Mouse (Mus musculus) v-Abl transformed pro-B cells (cell line): ENCODE measurements around the gene Ascl1.

Experiments used
- in situ Hi-C, 2 experiments: fragments of 400-800 bp; cut with MboI; formaldehyde crosslinking; loops; one replicate each; pipeline ENCODE4 v1.15.1; 2025; ENCODE audit not compliant: unreplicated experiment in 2 of 2

Gene Ascl1

GRCm38 (mm10) chr10:87493576-87493975 lies at the start of gene Ascl1:
TSS of gene Ascl1 (minus strand) at chr10:87493660.
- in situ Hi-C loops = no loop called here

- in situ Hi-C loops = no loop called here
Observed at GRCm38 (mm10) chr10:87534172-87534571, 40.7 kb upstream of the Ascl1 start.

GRCm38 (mm10) chr10:87521646-87522045 lies 28.2 kb upstream of the Ascl1 start, which contains the start of gene Pah:
TSS of gene Pah (plus strand) at chr10:87521795.
- in situ Hi-C loops = loop anchor here in 1 of 2 experiments (25.0 kb wide), 1 partner anchor 759 kb away; the partner anchor contains the start of gene Gm49358

DNA sequence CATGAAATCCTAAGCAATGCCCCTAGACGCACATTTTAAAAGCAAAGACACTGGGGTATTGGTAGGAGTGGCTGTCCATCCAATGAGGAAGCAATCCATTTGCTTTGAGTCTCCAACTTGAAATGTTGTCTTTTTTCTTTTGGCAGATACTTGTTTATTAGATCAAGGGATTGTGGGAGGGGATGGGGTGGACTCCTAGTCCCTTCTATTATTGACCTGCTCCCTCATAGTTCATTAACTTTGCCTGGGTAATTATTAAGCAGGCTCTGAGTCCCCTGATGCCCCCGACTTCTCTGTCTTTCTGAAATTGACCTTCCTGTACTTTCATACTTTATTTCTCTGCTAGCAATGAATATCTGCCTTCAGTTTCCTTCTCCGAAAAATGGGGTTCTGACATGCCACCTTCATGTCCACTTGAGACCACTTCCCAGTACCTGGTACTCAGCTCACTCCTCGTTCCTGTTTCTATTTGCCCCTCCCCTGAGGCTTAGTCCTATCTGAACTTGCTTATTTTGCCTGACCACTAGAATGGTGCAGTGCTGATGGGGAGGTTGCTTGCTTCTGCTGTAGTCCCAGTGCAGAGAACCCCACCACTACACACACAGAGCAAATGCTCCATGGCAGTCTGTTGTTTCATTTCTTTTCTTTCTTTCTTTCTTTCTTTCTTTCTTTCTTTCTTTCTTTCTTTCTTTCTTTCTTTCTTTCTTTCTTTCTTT lies 27.1 kb upstream of the Ascl1 start:
- in situ Hi-C loops = loop anchor here in 1 of 2 experiments (25.0 kb wide), 1 partner anchor 758 kb away; the partner anchor contains the start of gene Gm49358

GRCm38 (mm10) chr10:87518585-87518984 lies 25.1 kb upstream of the Ascl1 start:
- in situ Hi-C loops = loop anchor here in 1 of 2 experiments (25.0 kb wide), 1 partner anchor 756 kb away; the partner anchor contains the start of gene Gm49358

- in situ Hi-C loops = loop anchor here in 1 of 2 experiments (25.0 kb wide), 1 partner anchor 751 kb away; the partner anchor contains the start of gene Gm49358
Observed at GRCm38 (mm10) chr10:87513052-87513451, 19.6 kb upstream of the Ascl1 start.

DNA sequence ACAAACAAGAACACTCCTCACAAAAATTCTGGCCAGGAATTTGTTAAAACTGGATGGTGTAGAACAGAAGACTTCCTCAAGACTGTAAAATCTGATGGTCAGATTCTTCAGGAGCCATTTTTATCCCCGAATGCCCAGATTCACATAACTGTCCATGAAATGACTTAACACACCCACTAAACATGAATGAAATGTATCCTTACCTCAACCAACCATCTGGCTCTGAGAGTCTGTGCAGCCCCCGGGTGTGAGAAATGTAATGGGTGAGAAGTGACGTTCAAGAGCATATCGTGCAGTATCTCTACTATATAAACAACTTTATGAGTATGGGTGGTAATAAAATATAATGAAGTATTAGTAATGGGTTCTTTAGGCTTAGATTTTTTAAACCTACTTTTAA lies 15.1 kb upstream of the Ascl1 start:
- in situ Hi-C loops = loop anchor here (5.0 to 25.0 kb wide), 4 partner anchors 381 to 746 kb away; partner anchors contain the start of gene Gm49358 (in 1 of the 2)

DNA sequence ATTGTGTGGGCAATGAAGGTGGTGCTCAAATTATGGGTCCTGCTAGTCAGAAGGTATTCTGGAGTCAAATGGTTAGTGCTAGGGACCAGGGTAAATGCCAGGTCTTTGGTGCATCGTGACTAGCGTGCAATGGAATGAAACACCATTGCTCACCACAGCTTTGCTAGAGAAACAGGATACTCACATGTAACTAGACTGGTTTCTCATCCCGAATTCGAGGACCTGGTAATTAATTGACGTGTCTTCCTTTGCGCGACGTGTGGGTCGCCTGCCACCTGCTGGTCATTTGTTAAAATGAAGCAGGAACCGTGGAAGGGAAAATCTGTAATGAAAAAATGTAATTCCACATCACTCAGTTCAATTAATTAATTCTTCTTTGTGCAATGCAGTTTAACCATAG lies 10.5 kb upstream of the Ascl1 start:
- in situ Hi-C loops = loop anchor here in 1 of 2 experiments (10.0 to 25.0 kb wide), 2 partner anchors 379 to 742 kb away; partner anchors contain the start of gene Gm49358

- in situ Hi-C loops = loop anchor here in 1 of 2 experiments (10.0 to 25.0 kb wide), 2 partner anchors 377 to 740 kb away; partner anchors contain the start of gene Gm49358
Observed at GRCm38 (mm10) chr10:87502283-87502682, 8.8 kb upstream of the Ascl1 start.

- in situ Hi-C loops = loop anchor here in 1 of 2 experiments (10.0 to 25.0 kb wide), 2 partner anchors 377 to 739 kb away; partner anchors contain the start of gene Gm49358
Observed at GRCm38 (mm10) chr10:87501659-87502042, 8.2 kb upstream of the Ascl1 start.

- in situ Hi-C loops = loop anchor here in 1 of 2 experiments (10.0 to 25.0 kb wide), 2 partner anchors 376 to 739 kb away; partner anchors contain the start of gene Gm49358
Observed at GRCm38 (mm10) chr10:87500926-87501658, 7.6 kb upstream of the Ascl1 start.

- in situ Hi-C loops = no loop called here
Observed at GRCm38 (mm10) chr10:87497056-87497455, 3.6 kb upstream of the Ascl1 start.

DNA sequence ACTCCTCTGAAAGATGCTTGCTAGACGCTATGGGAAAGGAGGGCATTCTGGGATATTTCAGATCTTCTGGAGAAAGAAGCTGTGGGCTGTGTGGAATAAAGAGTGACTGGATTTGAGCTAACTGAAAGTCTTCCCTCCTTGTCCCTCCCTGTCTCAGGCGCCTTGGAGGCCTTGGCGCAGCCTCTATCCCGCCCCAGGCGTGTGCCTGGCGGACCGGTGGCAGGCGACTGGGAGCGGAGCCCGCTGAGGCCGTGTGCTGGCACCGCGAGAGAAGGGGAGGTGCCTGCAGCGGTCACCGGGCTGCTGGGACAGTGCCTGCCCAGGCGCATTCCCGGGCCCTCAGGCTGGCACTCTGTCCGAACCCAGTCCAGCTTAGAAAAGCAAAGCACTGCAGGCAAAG lies 1.1 kb upstream of the Ascl1 start:
- in situ Hi-C loops = no loop called here

- in situ Hi-C loops = no loop called here
Observed at GRCm38 (mm10) chr10:87494176-87494575, 716 bp upstream of the Ascl1 start.

DNA sequence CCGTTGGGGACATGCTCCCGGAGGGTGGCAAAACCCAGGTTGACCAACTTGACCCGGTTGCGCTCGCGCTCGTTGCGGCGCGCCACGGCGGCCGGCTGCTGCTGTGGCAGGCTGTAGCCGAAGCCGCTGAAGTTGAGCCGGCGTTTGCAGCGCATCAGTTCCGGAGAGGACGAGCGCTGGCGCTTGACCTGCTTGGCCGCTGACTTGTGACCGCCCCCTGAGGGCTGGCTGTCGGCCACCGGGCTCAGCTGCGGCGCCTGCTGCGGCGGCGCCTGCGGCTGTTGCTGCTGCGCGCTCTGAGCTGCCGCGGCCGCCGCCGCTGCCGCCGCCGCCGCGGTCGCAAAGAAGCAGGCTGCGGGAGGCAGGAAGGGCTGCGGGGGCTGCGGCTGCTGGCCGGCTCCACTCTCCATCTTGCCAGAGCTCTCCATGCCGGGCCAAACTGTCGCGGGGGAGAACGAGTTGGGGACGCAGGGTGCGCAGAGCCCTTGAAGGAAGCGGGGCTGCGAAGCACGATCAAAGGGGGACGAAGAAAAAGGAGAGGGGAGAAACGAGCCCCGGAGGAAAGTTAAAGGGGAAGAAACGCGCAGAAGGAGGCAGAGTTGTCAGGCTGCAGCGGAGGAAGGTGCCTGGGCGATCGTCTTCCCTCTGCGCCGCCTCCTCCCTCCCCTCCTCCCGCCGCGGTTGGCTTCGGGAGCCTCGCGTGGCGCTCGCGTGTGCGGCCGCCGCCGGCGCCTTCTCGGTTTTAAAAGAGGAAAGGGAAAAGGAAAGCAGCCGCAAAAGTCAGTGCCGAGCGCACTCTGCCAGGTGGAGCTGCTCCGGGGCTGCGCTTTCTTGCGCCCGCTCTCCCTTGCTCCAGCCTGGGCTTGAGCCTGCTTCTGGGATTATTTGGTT lies 554 bp downstream of the Ascl1 start:
- in situ Hi-C loops = no loop called here

DNA sequence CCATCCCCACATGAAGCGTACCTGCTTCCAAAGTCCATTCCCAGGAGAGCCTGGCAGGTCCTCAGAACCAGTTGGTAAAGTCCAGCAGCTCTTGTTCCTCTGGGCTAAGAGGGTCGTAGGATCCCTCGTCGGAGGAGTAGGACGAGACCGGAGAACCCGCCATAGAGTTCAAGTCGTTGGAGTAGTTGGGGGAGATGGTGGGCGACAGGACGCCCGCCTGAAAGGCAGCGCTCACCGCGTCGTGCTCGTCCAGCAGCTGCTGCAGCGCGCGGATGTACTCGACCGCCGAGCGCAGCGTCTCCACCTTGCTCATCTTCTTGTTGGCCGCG lies 1.2 kb downstream of the Ascl1 start:
- in situ Hi-C loops = no loop called here

GRCm38 (mm10) chr10:87491485-87492040 lies 1.9 kb downstream of the Ascl1 start:
- in situ Hi-C loops = no loop called here

GRCm38 (mm10) chr10:87490328-87490727 lies 3.1 kb downstream of the Ascl1 start:
- in situ Hi-C loops = no loop called here

GRCm38 (mm10) chr10:87489246-87490009 lies 4.0 kb downstream of the Ascl1 start:
- in situ Hi-C loops = no loop called here
